Mouse (Mus musculus) heart, embryonic 16.5 days (tissue): ENCODE measurements around the gene Calml3. TPM values are rescaled to one million over a fixed set of nuclear protein-coding genes. Genes with fewer than 3 reads are reported as not detected.
A peak's percentile ranks its signal among the peaks of the same experiment; 100 is the strongest.

ENCODE experiments used
- ATAC-seq: fragments of 200-750 bp; cut with Nextera tagmentation; replicated peaks from 2 replicates; pipeline ENCODE4 v1.8.0; 2017; ENCODE audit warnings: moderate number of reproducible peaks; ENCODE audit not compliant: insufficient read depth, low FRiP score; ENCODE audit errors: extremely low read depth
- H3K27ac ChIP-seq: fragments of 300-500 bp; sonication (generic); 2 replicates; pipeline ENCODE4 v1.5.1; 2014; ENCODE audit warnings: mild to moderate bottlenecking, low read length, control low read depth, moderate library complexity
- H3K27me3 ChIP-seq: fragments of 300-500 bp; sonication (generic); 2 replicates; pipeline ENCODE4 v1.6.1; 2014; ENCODE audit warnings: low read length, mixed read lengths; ENCODE audit not compliant: control insufficient read depth, insufficient read depth
- H3K36me3 ChIP-seq: fragments of 300-500 bp; sonication (generic); 2 replicates; pipeline ENCODE4 v1.6.1; 2014; ENCODE audit not compliant: control insufficient read depth, insufficient read depth
- H3K4me1 ChIP-seq: fragments of 300-500 bp; sonication (generic); 2 replicates; pipeline ENCODE4 v1.6.1; 2014; ENCODE audit warnings: low read length, mixed read lengths; ENCODE audit not compliant: control insufficient read depth, insufficient read depth
- H3K4me2 ChIP-seq: fragments of 300-500 bp; sonication (generic); 2 replicates; pipeline ENCODE4 v1.6.1; 2014; ENCODE audit warnings: low read depth, mild to moderate bottlenecking, control low read depth, low read length
- H3K4me3 ChIP-seq: fragments of 300-500 bp; sonication (generic); 2 replicates; pipeline ENCODE4 v1.5.1; 2014; ENCODE audit warnings: mild to moderate bottlenecking, control low read depth, low read length
- H3K9ac ChIP-seq: fragments of 300-500 bp; sonication (generic); 2 replicates; pipeline ENCODE4 v1.6.1; 2014; ENCODE audit warnings: low read length, control low read depth
- H3K9me3 ChIP-seq: fragments of 300-500 bp; sonication (generic); replicated peaks from 2 replicates; pipeline ENCODE4 v1.6.1; 2016; ENCODE audit warnings: low read length; ENCODE audit not compliant: control insufficient read depth
- WGBS: fragments of 180-500 bp; shearing (Covaris S2); extraction: QIAGEN DNeasy Blood & Tissue Kit; methylation state at CpG from one replicate; pipeline ENCODE4 v1.1.7; 2014; 5-methylcytosine and 5-hydroxymethylcytosine counted together
- polyA plus RNA-seq: library from polyadenylated mRNA; unstranded; fragments of >200 nt; fragmentation: Nextera tagmentation; extraction: Ambion mirVana; gene quantifications from 2 replicates; pipeline ENCODE4 v1.2.1, GENCODE M21; 2015

Calml3 gene
- polyA plus RNA-seq, 1 experiment from 2014 or later, result 0.22 TPM

- H3K27me3 ChIP-seq, result no peaks in the 10 kb centered on the region
- no peak overlapping the region for H3K9ac ChIP-seq
- no peaks in the 10 kb centered on the region for H3K9me3 ChIP-seq
- H3K27ac ChIP-seq, result no peak overlapping the region
- peaks cover 2% of the 10 kb centered on the region; the same call in 1 of the 2 replicates for H3K4me1 ChIP-seq
- no peak for ATAC-seq
- H3K36me3 ChIP-seq, result no peaks in the 10 kb centered on the region
- WGBS, result 71% methylated on average over 4 of the region's 4 CpGs
- no peak overlapping the region for H3K4me2 ChIP-seq
- no peak overlapping the region for H3K4me3 ChIP-seq
Measured at GRCm38 (mm10) chr13:3774991-3775390, 29.1 kb downstream of the Calml3 start.

GRCm38 (mm10) chr13:3774280-3774679, 29.8 kb downstream of the Calml3 start:
- Histone ChIP-seq H3K4me1 (peaks cover 2% of the 10 kb centered on the region; the same call in 1 of the 2 replicates), H3K9me3 (no peaks in the 10 kb centered on the region), H3K4me3 (no peak overlapping the region), H3K9ac (no peak overlapping the region), H3K27me3 (no peaks in the 10 kb centered on the region), H3K4me2 (no peak overlapping the region), H3K27ac (no peak overlapping the region), H3K36me3 (no peaks in the 10 kb centered on the region)
- WGBS, result 57% methylated on average over 3 of the region's 3 CpGs
- no peak for ATAC-seq

- H3K36me3 ChIP-seq, result no peaks in the 10 kb centered on the region
Measured at GRCm38 (mm10) chr13:3773149-3773688, 30.9 kb downstream of the Calml3 start.

GRCm38 (mm10) chr13:3771221-3771620, 32.9 kb downstream of the Calml3 start:
- Histone ChIP-seq H3K27ac (no peak overlapping the region), H3K9ac (no peak overlapping the region), H3K27me3 (no peaks in the 10 kb centered on the region), H3K36me3 (no peaks in the 10 kb centered on the region), H3K9me3 (no peaks in the 10 kb centered on the region), H3K4me3 (no peak overlapping the region), H3K4me1 (peaks cover 2% of the 10 kb centered on the region; the same call in 1 of the 2 replicates), H3K4me2 (no peak overlapping the region)
- WGBS, result 87% methylated on average over 5 of the region's 5 CpGs
- ATAC-seq, result no peak

More at GRCm38 (mm10) chr13:3773149-3773688, 30.9 kb downstream of the Calml3 start:
- ATAC-seq, result no peak
- Histone ChIP-seq H3K27ac (no peak overlapping the region), H3K9ac (no peak overlapping the region), H3K4me3 (no peak overlapping the region), H3K9me3 (no peaks in the 10 kb centered on the region), H3K4me1 (peaks cover 2% of the 10 kb centered on the region; the same call in 1 of the 2 replicates), H3K4me2 (no peak overlapping the region), H3K27me3 (no peaks in the 10 kb centered on the region)
- WGBS, result 92% methylated on average over 2 of the region's 2 CpGs

- Histone ChIP-seq H3K36me3 (no peaks in the 10 kb centered on the region), H3K27ac (0 out of 2 replicates have a peak overlapping the region, but pooled peaks have one; percentile 10), H3K4me2 (no peak overlapping the region), H3K4me1 (peaks cover 2% of the 10 kb centered on the region; the same call in 1 of the 2 replicates), H3K4me3 (no peak overlapping the region), H3K27me3 (no peaks in the 10 kb centered on the region), H3K9ac (no peak overlapping the region), H3K9me3 (no peaks in the 10 kb centered on the region)
- WGBS, result 59% methylated on average over 11 of the region's 11 CpGs
- ATAC-seq, result no peak
Measured at GRCm38 (mm10) chr13:3770170-3771024, 33.7 kb downstream of the Calml3 start.

GRCm38 (mm10) chr13:3769531-3769930, 34.6 kb downstream of the Calml3 start:
- Histone ChIP-seq H3K4me3 (no peak overlapping the region), H3K36me3 (no peaks in the 10 kb centered on the region), H3K4me2 (no peak overlapping the region), H3K27me3 (no peaks in the 10 kb centered on the region), H3K27ac (no peak overlapping the region), H3K9me3 (no peaks in the 10 kb centered on the region), H3K4me1 (peaks cover 2% of the 10 kb centered on the region; the same call in 1 of the 2 replicates), H3K9ac (no peak overlapping the region)
- no peak for ATAC-seq
- 76% methylated on average over 3 of the region's 3 CpGs for WGBS

GRCm38 (mm10) chr13:3768621-3769020, 35.5 kb downstream of the Calml3 start:
- Histone ChIP-seq H3K4me3 (no peak overlapping the region), H3K36me3 (no peaks in the 10 kb centered on the region)
- 58% methylated on average over 3 of the region's 3 CpGs for WGBS

GRCm38 (mm10) chr13:3767086-3767485, 37.0 kb downstream of the Calml3 start:
- H3K27me3 ChIP-seq, result no peaks in the 10 kb centered on the region
- H3K36me3 ChIP-seq, result no peaks in the 10 kb centered on the region
- H3K4me3 ChIP-seq, result no peak overlapping the region
- no peak overlapping the region for H3K9ac ChIP-seq
- no peak overlapping the region for H3K4me2 ChIP-seq
- no peaks in the 10 kb centered on the region for H3K9me3 ChIP-seq
- ATAC-seq, result no peak
- H3K4me1 ChIP-seq, result peaks cover 2% of the 10 kb centered on the region; the same call in 1 of the 2 replicates
- no peak overlapping the region for H3K27ac ChIP-seq

More at GRCm38 (mm10) chr13:3768621-3769020, 35.5 kb downstream of the Calml3 start:
- H3K9me3 ChIP-seq, result no peaks in the 10 kb centered on the region
- no peak overlapping the region for H3K4me2 ChIP-seq
- no peak overlapping the region for H3K9ac ChIP-seq
- no peaks in the 10 kb centered on the region for H3K27me3 ChIP-seq
- ATAC-seq, result no peak
- peaks cover 2% of the 10 kb centered on the region; the same call in 1 of the 2 replicates for H3K4me1 ChIP-seq
- H3K27ac ChIP-seq, result no peak overlapping the region

- Histone ChIP-seq H3K27me3 (no peaks in the 10 kb centered on the region), H3K4me3 (no peak overlapping the region), H3K4me2 (no peak overlapping the region), H3K27ac (no peak overlapping the region), H3K36me3 (no peaks in the 10 kb centered on the region), H3K9me3 (no peaks in the 10 kb centered on the region), H3K9ac (no peak overlapping the region), H3K4me1 (peaks cover 2% of the 10 kb centered on the region; the same call in 1 of the 2 replicates)
- 75% methylated on average over 4 of the region's 4 CpGs for whole genome bisulfite sequencing
- ATAC-seq, result no peak
Measured at GRCm38 (mm10) chr13:3765781-3766180, 38.3 kb downstream of the Calml3 start.
